Mouse (Mus musculus) small intestine, adult 2 months (tissue): ENCODE measurements around the gene Emx2. TPM values are rescaled to one million over a fixed set of nuclear protein-coding genes. Genes with fewer than 3 reads are reported as not detected.

ENCODE experiments used
- H3K27ac ChIP-seq: fragments of 200-500 bp; 2 replicates; pipeline ENCODE4 v1.5.1; 2012; ENCODE audit warnings: low read depth, low read length, control low read depth, inconsistent platforms; ENCODE audit not compliant: insufficient read depth
- H3K27me3 ChIP-seq: fragments of 200-500 bp; 2 replicates; pipeline ENCODE4 v1.6.1; 2012; ENCODE audit warnings: mild to moderate bottlenecking, moderate library complexity, low read length, inconsistent platforms; ENCODE audit not compliant: control insufficient read depth, insufficient read depth
- H3K36me3 ChIP-seq: fragments of 200-500 bp; 2 replicates; pipeline ENCODE4 v1.6.1; 2012; ENCODE audit warnings: mild to moderate bottlenecking, low read length, control low read depth, inconsistent platforms; ENCODE audit not compliant: control insufficient read depth, insufficient read depth
- H3K4me1 ChIP-seq: fragments of 200-500 bp; 2 replicates; pipeline ENCODE4 v1.6.1; 2012; ENCODE audit warnings: low read length, inconsistent platforms, mixed read lengths; ENCODE audit not compliant: control insufficient read depth, insufficient read depth, insufficient read length
- H3K4me3 ChIP-seq: fragments of 200-500 bp; 2 replicates; pipeline ENCODE4 v1.5.1; 2012; ENCODE audit warnings: low read depth, mild to moderate bottlenecking, control low read depth, inconsistent platforms, low read length, moderate library complexity
- CTCF ChIP-seq: fragments of 200-500 bp; IDR thresholded peaks from 2 replicates; pipeline ENCODE4 v1.5.1; 2012; ENCODE audit warnings: low read depth, mild to moderate bottlenecking, control low read depth, inconsistent platforms, low read length, moderate library complexity, mixed read lengths; ENCODE audit not compliant: insufficient replicate concordance, insufficient read length; ENCODE audit errors: extremely low read depth
- POLR2A ChIP-seq: fragments of 200-500 bp; IDR thresholded peaks from 2 replicates; pipeline ENCODE4 v1.6.1; 2012; ENCODE audit warnings: low read depth, mild to moderate bottlenecking, control low read depth, inconsistent platforms, low read length, moderate library complexity
- WGBS: fragments of 180-500 bp; shearing (Covaris S2); methylation state at CpG from one replicate; pipeline ENCODE4 v1.1.7; 2018; 5-methylcytosine and 5-hydroxymethylcytosine counted together
- polyA plus RNA-seq: library from polyadenylated mRNA; depleted of rRNA; stranded (reverse); fragments of >200 nt; gene quantifications from 2 replicates; pipeline ENCODE4 v1.2.3, GENCODE M21; 2012; rRNA removed

Emx2 gene
- polyA plus RNA-seq, result 0.03 TPM in 1 of 2 replicates, not detected in the other

DNA sequence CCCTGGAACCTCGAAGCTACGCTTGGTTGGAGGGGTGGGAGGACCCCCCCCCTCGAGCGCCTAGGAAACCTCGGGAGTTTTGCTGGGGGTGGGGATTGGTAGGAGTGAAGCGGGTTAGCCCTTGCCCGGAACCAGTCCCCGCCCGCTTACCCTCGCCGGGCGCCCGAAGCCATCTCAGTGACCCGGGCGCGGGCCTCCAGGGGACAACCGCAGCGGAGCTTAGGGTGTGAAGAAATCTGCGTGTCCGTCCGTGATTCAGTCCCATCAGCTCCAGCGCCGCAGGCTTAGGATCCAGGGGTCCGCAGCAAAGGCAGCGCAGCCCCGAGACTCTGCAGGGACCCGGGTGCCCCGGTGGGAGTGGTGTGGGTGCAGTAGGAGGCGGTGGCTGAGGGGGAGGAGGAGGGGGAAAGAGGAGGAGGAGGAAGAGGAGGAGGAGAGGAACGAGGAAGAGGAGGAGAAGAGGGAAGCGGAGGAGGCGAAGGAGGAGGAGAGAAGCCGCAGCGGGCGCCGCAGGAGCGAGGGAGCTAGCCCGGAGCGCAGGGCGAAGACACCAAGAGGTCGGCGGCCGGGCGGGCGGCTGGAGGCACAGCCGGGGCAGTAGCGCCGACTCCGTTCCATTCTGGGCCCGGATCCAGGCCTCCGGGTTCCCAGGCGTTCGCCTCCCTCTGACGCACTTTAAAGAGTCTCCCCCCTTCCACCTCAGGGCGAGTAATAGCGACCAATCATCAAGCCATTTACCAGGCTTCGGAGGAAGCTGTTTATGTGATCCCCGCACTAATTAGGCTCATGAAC lies at the start of gene Emx2:
Gene Emx2, plus strand, starts transcription at position 422 of the 792 bp plus-strand sequence.
- Histone ChIP-seq H3K36me3 (no peaks in the 10 kb centered on the region), H3K4me3 (peak within 1 kb of the TSS; percentile 17; the same call in 1 of the 2 replicates), H3K4me1 (no peaks in the 10 kb centered on the region; the same call in 1 of the 2 replicates), H3K27ac (no peak within 1 kb of the TSS), H3K27me3 (peaks cover 92% of the 10 kb centered on the region)
- 2% methylated on average over 58 of the region's 58 CpGs for WGBS
- TF ChIP-seq POLR2A, result no peak
- no peak for TF ChIP-seq CTCF

GRCm38 (mm10) chr19:59414128-59414527 lies 44.0 kb upstream of the Emx2 start:
- 39% methylated on average over 5 of the region's 5 CpGs for WGBS
- Histone ChIP-seq H3K27ac (no peak overlapping the region), H3K4me3 (no peak overlapping the region), H3K4me1 (no peaks in the 10 kb centered on the region), H3K36me3 (no peaks in the 10 kb centered on the region), H3K27me3 (no peaks in the 10 kb centered on the region)
- TF ChIP-seq POLR2A (no peak), CTCF (no peak)

- Histone ChIP-seq H3K4me3 (no peak overlapping the region), H3K27me3 (no peaks in the 10 kb centered on the region), H3K36me3 (no peaks in the 10 kb centered on the region), H3K4me1 (no peaks in the 10 kb centered on the region), H3K27ac (no peak overlapping the region)
- no peak for TF ChIP-seq POLR2A
- peak; percentile 86 for TF ChIP-seq CTCF
- WGBS, result 3% methylated on average over 15 of the region's 15 CpGs
These were observed 40.1 kb upstream of the Emx2 start for GRCm38 (mm10) chr19:59418024-59418423.

DNA sequence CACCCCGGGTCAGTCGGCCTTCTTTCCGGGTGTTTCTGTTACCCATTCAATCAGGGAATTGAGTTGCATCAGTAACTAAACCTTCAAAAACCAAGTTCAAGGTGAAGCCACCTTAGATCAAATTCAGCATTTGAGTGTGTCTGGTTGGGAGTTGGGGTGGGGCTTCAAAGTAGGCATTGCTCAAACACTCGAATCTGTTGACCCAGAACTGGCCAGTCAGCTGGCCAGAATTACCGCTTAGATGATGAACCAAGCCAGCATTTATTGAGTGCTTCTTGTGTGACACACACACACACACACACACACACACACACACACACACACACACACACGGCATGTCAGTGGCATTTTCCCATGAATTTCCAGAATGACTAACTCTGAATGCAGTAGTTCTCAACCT lies 39.5 kb upstream of the Emx2 start:
- TF ChIP-seq POLR2A (no peak), CTCF (no peak)
- Histone ChIP-seq H3K27ac (no peak overlapping the region), H3K4me1 (no peaks in the 10 kb centered on the region), H3K27me3 (no peaks in the 10 kb centered on the region; the same call in 1 of the 2 replicates), H3K36me3 (no peaks in the 10 kb centered on the region), H3K4me3 (no peak overlapping the region)
- 49% methylated on average over 6 of the region's 6 CpGs for WGBS

DNA sequence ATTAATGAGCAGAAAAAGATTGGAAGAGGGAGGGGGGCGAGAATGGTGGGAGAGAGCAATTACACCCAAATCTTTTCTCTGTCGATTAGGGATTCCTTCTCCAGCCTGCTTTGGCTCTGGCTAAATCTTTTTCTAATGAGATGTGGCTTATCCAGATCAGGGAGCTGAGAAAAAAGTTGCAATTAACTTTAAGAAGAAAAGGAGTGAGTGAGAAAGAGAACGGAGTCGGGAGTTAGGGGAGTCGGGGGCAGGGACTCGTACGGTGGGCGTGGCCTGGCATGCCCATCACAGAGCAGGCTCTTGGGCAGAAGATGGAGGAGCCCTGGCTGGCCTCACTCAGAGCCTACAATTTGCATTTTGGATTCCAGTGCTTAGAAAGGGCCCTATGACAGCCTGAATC lies 35.8 kb upstream of the Emx2 start:
- Histone ChIP-seq H3K36me3 (no peaks in the 10 kb centered on the region), H3K4me1 (no peaks in the 10 kb centered on the region)
- WGBS, result 23% methylated on average over 8 of the region's 8 CpGs

DNA sequence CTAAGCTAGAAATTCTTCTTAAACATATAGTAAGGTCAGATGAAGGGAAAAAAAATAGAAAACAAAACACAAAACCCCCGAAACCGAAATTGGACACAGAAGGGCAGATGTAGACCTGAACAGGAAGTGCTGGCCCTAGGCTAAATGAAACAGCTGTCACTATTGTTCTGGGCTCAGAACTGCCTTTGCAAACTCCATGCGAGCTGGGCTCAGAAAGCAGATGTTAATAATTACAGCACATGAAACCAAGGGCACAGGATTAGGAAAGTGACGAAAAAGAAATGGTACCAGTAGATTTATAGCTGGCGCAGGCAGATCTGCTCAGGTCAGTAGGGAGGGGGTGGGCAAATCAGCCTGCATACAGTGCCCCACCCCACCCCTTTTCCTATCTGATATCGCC lies 34.5 kb upstream of the Emx2 start:
- no peaks in the 10 kb centered on the region; the same call in 1 of the 2 replicates for H3K27me3 ChIP-seq
- H3K4me3 ChIP-seq, result no peak overlapping the region
- TF ChIP-seq POLR2A (no peak), CTCF (no peak)
- no peak overlapping the region for H3K27ac ChIP-seq
- WGBS, result 24% methylated on average over 6 of the region's 6 CpGs
- no peaks in the 10 kb centered on the region for H3K4me1 ChIP-seq
- no peaks in the 10 kb centered on the region for H3K36me3 ChIP-seq

More for the DNA sequence above, 35.8 kb upstream of the Emx2 start:
- Histone ChIP-seq H3K4me3 (no peak overlapping the region), H3K27me3 (no peaks in the 10 kb centered on the region; the same call in 1 of the 2 replicates), H3K27ac (no peak overlapping the region)
- TF ChIP-seq POLR2A (no peak), CTCF (no peak)

DNA sequence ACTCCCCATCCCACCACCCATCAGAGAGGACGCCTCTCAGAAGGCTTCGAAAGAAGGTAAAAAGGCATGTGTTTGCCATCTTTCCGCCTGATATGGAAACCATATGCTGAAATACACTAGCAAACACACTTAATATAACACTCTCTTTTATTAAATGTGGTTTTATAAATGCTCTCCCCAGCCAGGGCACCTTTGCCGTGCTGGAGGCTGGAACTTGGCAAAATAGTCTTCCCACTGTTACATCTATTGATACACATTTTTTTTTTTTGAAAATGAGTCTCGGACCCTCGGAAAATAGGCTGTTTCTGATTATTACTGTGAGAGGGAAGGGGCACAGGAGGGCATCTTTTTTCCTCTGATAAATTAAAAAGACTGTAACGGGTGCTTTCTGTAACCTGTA lies 33.2 kb upstream of the Emx2 start:
- 82% methylated on average over 7 of the region's 7 CpGs for WGBS

More for the DNA sequence above, 33.2 kb upstream of the Emx2 start:
- no peak for TF ChIP-seq CTCF
- TF ChIP-seq POLR2A, result no peak
- no peak overlapping the region for H3K27ac ChIP-seq
- no peaks in the 10 kb centered on the region for H3K4me1 ChIP-seq
- H3K27me3 ChIP-seq, result no peaks in the 10 kb centered on the region; the same call in 1 of the 2 replicates
- H3K4me3 ChIP-seq, result no peak overlapping the region
- H3K36me3 ChIP-seq, result no peaks in the 10 kb centered on the region
